Mouse (Mus musculus) bone marrow, adult 2 months (tissue): ENCODE data around the gene Ugcg.

Source experiments
- CTCF ChIP-seq: fragments of 200-500 bp; IDR thresholded peaks from 2 replicates; pipeline ENCODE4 v1.5.1; 2011; ENCODE audit warnings: low read length, control low read depth; ENCODE audit not compliant: control insufficient read depth, insufficient read depth
- POLR2A ChIP-seq: fragments of 200-500 bp; IDR thresholded peaks from 2 replicates; pipeline ENCODE4 v1.6.1; 2011; ENCODE audit warnings: low read depth, mild to moderate bottlenecking, control low read depth, low read length, borderline replicate concordance; ENCODE audit not compliant: control insufficient read depth

- TF ChIP-seq CTCF (no peak), POLR2A (no peak)
These were observed 19.1 kb upstream of the Ugcg start for GRCm38 (mm10) chr4:59169981-59170380.
